Mouse (Mus musculus) megakaryocyte, embryonic 14.5 days (primary cell): Measurements from ENCODE around the gene Tenm3.

Source experiments
- FLI1 ChIP-seq: IDR thresholded peaks from 2 replicates; pipeline ENCODE4 v1.6.1; 2012; ENCODE audit warnings: low read length, inconsistent platforms, mixed read lengths
- GATA1 ChIP-seq: IDR thresholded peaks from 3 replicates; pipeline ENCODE4 v1.6.1; 2012; ENCODE audit warnings: mixed read lengths, low read length, inconsistent platforms, borderline replicate concordance

- TF ChIP-seq FLI1 = no peak
- TF ChIP-seq GATA1 = no peak
Measured at GRCm38 (mm10) chr8:48849091-48849616, 5.4 kb upstream of the Tenm3 start.
